Mouse (Mus musculus) R1 (cell line): Measurements from ENCODE around the gene Gm47985.

Experiments
- DNase-seq: peaks from one replicate; pipeline ENCODE4 v3.0.0-alpha.2; 2018; ENCODE audit warnings: low read depth, low spot score

Gm47985 gene

GRCm38 (mm10) chr1:151219045-151219444 is 36.7 kb downstream of the Gm47985 start:
- no peak for DNase-seq

GRCm38 (mm10) chr1:151220098-151220497 is 37.8 kb downstream of the Gm47985 start:
- DNase-seq = peak; percentile 94

GRCm38 (mm10) chr1:151222561-151223267 is 40.4 kb downstream of the Gm47985 start:
- no peak for DNase-seq

- no peak for DNase-seq
These were observed 41.0 kb downstream of the Gm47985 start for GRCm38 (mm10) chr1:151223377-151223776.

GRCm38 (mm10) chr1:151224536-151224935 is 42.2 kb downstream of the Gm47985 start:
- no peak for DNase-seq

- DNase-seq = no peak
These were observed 45.2 kb downstream of the Gm47985 start for GRCm38 (mm10) chr1:151227506-151227905.

- no peak for DNase-seq
These were observed 46.1 kb downstream of the Gm47985 start for GRCm38 (mm10) chr1:151228320-151228989.

- DNase-seq = no peak
These were observed 50.0 kb downstream of the Gm47985 start for GRCm38 (mm10) chr1:151232346-151232745.

- DNase-seq = no peak
These were observed 51.4 kb downstream of the Gm47985 start for GRCm38 (mm10) chr1:151233756-151234155.
